Mouse (Mus musculus): ENCODE measurements around the gene Gtf3c5.

- TF ChIP-seq NELFE (IDR thresholded peaks at IDR 0.05; ENCODE audit: low read depth, low read length): peak; percentile 82
- peak; percentile 67 for TF ChIP-seq MAFK (IDR thresholded peaks at IDR 0.05; ENCODE audit: borderline replicate concordance, low read depth, low read length)
- peak; percentile 62; the same call in 1 of the 2 replicates for TF ChIP-seq JUND (IDR thresholded peaks at IDR 0.05; ENCODE audit: low read depth, low read length)
- no peak for TF ChIP-seq USF1 (IDR thresholded peaks at IDR 0.05; ENCODE audit: low read depth, low read length)
- TF ChIP-seq POLR2AphosphoS5 (IDR thresholded peaks at IDR 0.05; ENCODE audit: borderline replicate concordance, low read depth, low read length): no peak; the same call in 1 of the 2 replicates
- TF ChIP-seq CTCF (IDR thresholded peaks at IDR 0.05 in 2 of 3, conservative IDR thresholded peaks at IDR 0.05 in 1 of 3; ENCODE audit: control insufficient read depth in 1 of 3, insufficient read depth in 1 of 3, low read depth in 2 of 3, low read length in 3 of 3, poor library complexity in 1 of 3, severe bottlenecking in 1 of 3): peak in 1 of 3 experiments; percentile 6; a peak in 1 of 6 replicates
- peak; percentile 77 to 94; a peak in 3 of 4 replicates for TF ChIP-seq POLR2A (IDR thresholded peaks at IDR 0.05; ENCODE audit: control insufficient read depth in 1 of 2, insufficient read depth in 1 of 2, low read depth in 1 of 2, low read length in 2 of 2, poor library complexity in 1 of 2)
- TF ChIP-seq SMC3 (IDR thresholded peaks at IDR 0.05; ENCODE audit: low read depth, low read length): no peak
- TF ChIP-seq ZNF384 (IDR thresholded peaks at IDR 0.05; ENCODE audit: low read depth, low read length): no peak
- no peak; the same call in 1 of the 2 replicates for TF ChIP-seq CHD2 (IDR thresholded peaks at IDR 0.05; ENCODE audit: low read length)
- no peak for TF ChIP-seq MEF2A (IDR thresholded peaks at IDR 0.05; ENCODE audit: extremely low read depth, insufficient replicate concordance, low read depth, low read length, poor library complexity, severe bottlenecking)
- TF ChIP-seq MAZ (IDR thresholded peaks at IDR 0.05; ENCODE audit: low read depth, low read length): peak; percentile 94
Measured at GRCm38 (mm10) chr2:28621664-28622171, 38.2 kb upstream of the Gtf3c5 start, which contains the start of gene Gfi1b.

Measured in MEL (cell line).